Mouse (Mus musculus): ENCODE measurements at regions not wholly inside any gene's neighbourhood (a gene's known extent, or its start where the extent isn't known, plus 50 kb on each side); places are given as distances from the start of the nearest gene placed in this dataset.

DNA sequence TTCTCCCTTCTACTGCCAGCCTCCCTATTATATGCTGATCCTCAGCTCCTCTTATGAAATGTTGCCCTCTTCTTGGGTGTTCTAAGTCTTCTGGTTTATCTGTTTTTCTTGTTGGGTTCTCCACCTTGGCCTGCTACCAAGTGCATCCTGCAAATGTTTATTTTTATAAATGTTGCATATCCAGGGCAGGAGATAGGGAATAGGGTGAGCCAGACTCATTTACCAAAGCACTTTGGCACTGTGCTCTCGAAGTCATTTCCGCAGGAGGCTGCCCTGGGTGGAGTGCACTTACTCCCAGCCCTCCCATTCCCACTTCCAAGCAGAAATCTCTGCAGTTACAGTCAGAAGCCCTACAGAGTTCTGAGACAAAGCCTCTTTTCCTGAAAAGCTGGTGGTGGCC lies 249.5 kb upstream of the Pappa start:
- ATAC-seq (ENCODE audit: insufficient number of reproducible peaks, insufficient read depth, low FRiP score, low read depth), result no peak

DNA sequence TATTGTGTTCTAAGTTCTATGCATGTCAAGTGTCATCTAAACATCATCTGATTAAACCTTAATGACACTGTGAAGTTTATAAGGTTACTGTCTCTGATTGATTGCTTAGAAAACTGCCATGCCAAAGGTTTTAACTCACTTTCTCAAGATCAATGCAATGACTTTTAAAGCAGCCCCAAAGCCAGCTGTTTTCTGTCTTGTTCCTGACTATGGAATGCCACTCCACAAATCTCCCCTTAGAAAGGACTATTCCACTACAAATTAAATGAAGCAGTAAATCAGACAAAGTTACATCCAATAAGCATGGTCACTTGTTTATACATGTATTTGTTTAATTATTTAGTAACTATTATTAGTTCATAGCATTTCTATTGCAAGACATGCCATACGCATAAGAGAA lies 247.1 kb upstream of the Pappa start:
- no peak overlapping the region for H3K4me2 ChIP-seq (ENCODE audit: low read length)
- no peak overlapping the region for H3K9ac ChIP-seq (ENCODE audit: low read length)
- ATAC-seq (ENCODE audit: insufficient number of reproducible peaks, insufficient read depth, low FRiP score, low read depth), result no peak
- no peaks in the 10 kb centered on the region for H3K36me3 ChIP-seq (ENCODE audit: control insufficient read depth, insufficient read depth, low read length)
- H3K9me3 ChIP-seq (ENCODE audit: control insufficient read depth, low read length), result no peaks in the 10 kb centered on the region
- WGBS, result 96% methylated on average over 1 of the region's 1 CpGs
- H3K27me3 ChIP-seq (ENCODE audit: control insufficient read depth, insufficient read depth, low read length), result no peaks in the 10 kb centered on the region
- no peaks in the 10 kb centered on the region for H3K4me1 ChIP-seq (ENCODE audit: control insufficient read depth in 2 of 2, insufficient read depth in 2 of 2, low read length in 2 of 2)
- H3K4me3 ChIP-seq (ENCODE audit: control insufficient read depth in 1 of 2, insufficient read depth in 1 of 2, low read depth in 1 of 2, low read length in 2 of 2), result no peak overlapping the region
- H3K27ac ChIP-seq (replicated peaks in 1 of 2; ENCODE audit: control insufficient read depth in 1 of 2, insufficient read depth in 1 of 2, low read depth in 2 of 2, low read length in 2 of 2), result no peak overlapping the region

More for the DNA sequence above, 249.5 kb upstream of the Pappa start:
- Histone ChIP-seq H3K9me3 (ENCODE audit: control insufficient read depth, low read length) (no peaks in the 10 kb centered on the region), H3K4me1 (ENCODE audit: control insufficient read depth in 2 of 2, insufficient read depth in 2 of 2, low read length in 2 of 2) (no peaks in the 10 kb centered on the region), H3K4me2 (ENCODE audit: low read length) (no peak overlapping the region), H3K9ac (ENCODE audit: low read length) (no peak overlapping the region), H3K27ac (replicated peaks in 1 of 2; ENCODE audit: control insufficient read depth in 1 of 2, insufficient read depth in 1 of 2, low read depth in 2 of 2, low read length in 2 of 2) (no peak overlapping the region), H3K36me3 (ENCODE audit: control insufficient read depth, insufficient read depth, low read length) (no peaks in the 10 kb centered on the region), H3K4me3 (ENCODE audit: control insufficient read depth in 1 of 2, insufficient read depth in 1 of 2, low read depth in 1 of 2, low read length in 2 of 2) (no peak overlapping the region), H3K27me3 (ENCODE audit: control insufficient read depth, insufficient read depth, low read length) (no peaks in the 10 kb centered on the region)
- 50% methylated on average over 2 of the region's 2 CpGs for WGBS

DNA sequence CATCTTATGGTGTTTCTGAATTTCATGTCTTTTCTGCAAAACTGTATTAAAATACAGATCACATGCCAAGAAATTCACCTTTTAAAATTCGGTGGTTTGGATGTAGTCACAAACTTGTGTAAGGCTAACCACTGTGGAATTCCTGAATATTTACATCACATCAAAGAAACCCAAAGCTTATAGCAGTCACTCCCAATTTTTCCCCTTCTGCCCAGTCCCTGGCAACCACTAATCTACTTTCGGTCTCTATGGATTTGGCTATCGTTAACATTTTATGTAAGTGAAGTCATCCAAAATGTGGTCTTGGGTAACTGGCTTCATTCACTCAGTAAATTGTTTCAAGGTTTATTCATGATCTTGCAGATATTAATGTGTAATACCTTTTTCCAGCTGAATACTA lies 226.0 kb upstream of the Pappa start:
- no peak for ATAC-seq (ENCODE audit: insufficient number of reproducible peaks, insufficient read depth, low FRiP score, low read depth)
- Histone ChIP-seq H3K9me3 (ENCODE audit: control insufficient read depth, low read length) (no peaks in the 10 kb centered on the region), H3K4me3 (ENCODE audit: control insufficient read depth in 1 of 2, insufficient read depth in 1 of 2, low read depth in 1 of 2, low read length in 2 of 2) (no peak overlapping the region), H3K36me3 (ENCODE audit: control insufficient read depth, insufficient read depth, low read length) (no peaks in the 10 kb centered on the region), H3K4me2 (ENCODE audit: low read length) (no peak overlapping the region), H3K4me1 (ENCODE audit: control insufficient read depth in 2 of 2, insufficient read depth in 2 of 2, low read length in 2 of 2) (no peaks in the 10 kb centered on the region), H3K27me3 (ENCODE audit: control insufficient read depth, insufficient read depth, low read length) (no peaks in the 10 kb centered on the region), H3K27ac (replicated peaks in 1 of 2; ENCODE audit: control insufficient read depth in 1 of 2, insufficient read depth in 1 of 2, low read depth in 2 of 2, low read length in 2 of 2) (no peak overlapping the region), H3K9ac (ENCODE audit: low read length) (no peak overlapping the region)
- WGBS, result 77% methylated on average over 3 of the region's 3 CpGs

DNA sequence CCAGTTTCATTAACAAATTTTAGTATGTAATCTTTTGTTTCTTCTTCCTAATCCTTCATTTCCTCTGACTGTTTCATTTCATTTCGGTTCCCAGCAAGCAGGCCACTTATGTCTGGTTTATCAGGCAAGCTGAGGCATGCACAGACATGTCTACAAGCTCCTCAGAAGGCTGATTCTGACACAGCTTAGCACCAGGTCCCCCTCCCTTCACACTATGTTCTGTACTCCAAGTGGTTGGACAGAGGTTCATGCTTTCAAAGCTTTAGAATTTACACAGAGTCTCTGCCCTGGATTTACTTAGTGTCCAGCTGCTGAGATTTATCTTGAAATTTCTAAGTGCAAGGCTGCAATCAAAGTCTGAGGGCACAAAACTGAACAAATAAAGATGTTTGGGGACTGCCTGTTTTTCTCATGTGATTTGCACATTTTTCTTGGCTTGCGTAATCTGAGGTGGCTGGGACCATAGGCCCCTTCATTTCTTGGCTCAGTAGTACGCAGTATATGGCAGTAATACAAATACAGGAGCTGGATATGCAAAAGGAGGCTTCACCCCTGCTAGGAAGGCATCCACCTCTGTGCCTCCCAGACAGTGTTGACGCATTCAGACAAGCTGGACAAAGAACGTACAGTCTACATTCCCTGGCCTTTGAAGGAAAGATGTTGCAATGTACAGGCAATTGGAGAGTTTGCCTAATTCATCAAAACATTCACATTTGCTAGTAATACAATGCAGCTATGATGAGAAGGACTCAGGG lies 222.7 kb upstream of the Pappa start:
- WGBS, result 49% methylated on average over 5 of the region's 5 CpGs

DNA sequence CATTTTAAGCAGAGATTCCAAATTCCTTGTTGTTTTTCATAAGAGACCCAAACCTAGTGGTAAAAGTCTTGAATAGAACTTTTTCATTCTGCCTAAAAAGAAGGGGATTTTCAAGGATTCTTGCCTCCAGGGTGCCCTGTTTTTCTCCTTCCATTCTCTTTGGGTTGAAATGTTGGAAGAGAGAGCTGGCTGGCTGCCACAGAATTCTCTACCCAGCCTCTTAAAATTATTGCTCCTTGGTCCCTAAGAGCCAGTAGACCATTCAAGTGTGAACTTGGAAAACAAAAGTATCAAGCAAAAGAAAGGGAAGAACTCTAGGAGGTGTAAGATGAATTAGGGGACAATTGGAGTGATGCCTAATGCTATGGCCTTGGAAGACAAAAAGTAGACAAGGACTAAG lies 200.2 kb upstream of the Pappa start:
- no peaks in the 10 kb centered on the region for H3K9me3 ChIP-seq (ENCODE audit: control insufficient read depth, low read length)
- no peaks in the 10 kb centered on the region for H3K4me1 ChIP-seq (ENCODE audit: control insufficient read depth in 2 of 2, insufficient read depth in 2 of 2, low read length in 2 of 2)
- no peak overlapping the region for H3K4me3 ChIP-seq (ENCODE audit: control insufficient read depth in 1 of 2, insufficient read depth in 1 of 2, low read depth in 1 of 2, low read length in 2 of 2)
- H3K9ac ChIP-seq (ENCODE audit: low read length), result no peak overlapping the region
- no peaks in the 10 kb centered on the region for H3K36me3 ChIP-seq (ENCODE audit: control insufficient read depth, insufficient read depth, low read length)
- ATAC-seq (ENCODE audit: insufficient number of reproducible peaks, insufficient read depth, low FRiP score, low read depth), result no peak
- H3K27ac ChIP-seq (replicated peaks in 1 of 2; ENCODE audit: control insufficient read depth in 1 of 2, insufficient read depth in 1 of 2, low read depth in 2 of 2, low read length in 2 of 2), result no peak overlapping the region
- no peaks in the 10 kb centered on the region for H3K27me3 ChIP-seq (ENCODE audit: control insufficient read depth, insufficient read depth, low read length)
- no peak overlapping the region for H3K4me2 ChIP-seq (ENCODE audit: low read length)

More for the DNA sequence above, 222.7 kb upstream of the Pappa start:
- ATAC-seq (ENCODE audit: insufficient number of reproducible peaks, insufficient read depth, low FRiP score, low read depth), result no peak
- Histone ChIP-seq H3K9me3 (ENCODE audit: control insufficient read depth, low read length) (no peaks in the 10 kb centered on the region), H3K9ac (ENCODE audit: low read length) (no peak overlapping the region), H3K36me3 (ENCODE audit: control insufficient read depth, insufficient read depth, low read length) (no peaks in the 10 kb centered on the region), H3K4me2 (ENCODE audit: low read length) (no peak overlapping the region), H3K4me1 (ENCODE audit: control insufficient read depth in 2 of 2, insufficient read depth in 2 of 2, low read length in 2 of 2) (no peaks in the 10 kb centered on the region), H3K27me3 (ENCODE audit: control insufficient read depth, insufficient read depth, low read length) (no peaks in the 10 kb centered on the region), H3K27ac (replicated peaks in 1 of 2; ENCODE audit: control insufficient read depth in 1 of 2, insufficient read depth in 1 of 2, low read depth in 2 of 2, low read length in 2 of 2) (0 out of 4 replicates have a peak overlapping the region, but pooled peaks of 1 of the 2 experiments have one; percentile 49), H3K4me3 (ENCODE audit: control insufficient read depth in 1 of 2, insufficient read depth in 1 of 2, low read depth in 1 of 2, low read length in 2 of 2) (no peak overlapping the region)

DNA sequence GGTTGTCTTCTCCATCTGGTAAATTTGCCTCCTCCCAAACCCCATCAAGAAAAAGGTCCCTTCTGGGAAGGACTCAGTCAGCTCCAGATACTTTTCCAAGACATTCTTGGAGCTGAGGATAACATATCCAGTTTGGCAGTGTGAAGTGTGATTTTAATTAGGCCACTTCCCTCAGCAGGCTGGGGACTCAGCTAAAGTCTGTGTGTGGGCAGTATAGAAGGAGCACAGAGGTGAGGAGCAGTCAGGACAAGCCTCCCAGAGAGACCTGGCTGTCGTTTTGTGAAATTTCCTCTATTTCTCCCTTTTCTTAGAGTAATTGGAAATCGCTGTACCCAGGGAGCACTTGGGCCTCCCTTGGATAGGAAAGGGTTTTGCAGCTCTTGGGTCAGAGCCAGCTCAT lies 195.4 kb upstream of the Pappa start:
- no peaks in the 10 kb centered on the region for H3K27me3 ChIP-seq (ENCODE audit: control insufficient read depth, insufficient read depth, low read length)
- no peak overlapping the region for H3K4me3 ChIP-seq (ENCODE audit: control insufficient read depth in 1 of 2, insufficient read depth in 1 of 2, low read depth in 1 of 2, low read length in 2 of 2)
- no peak overlapping the region for H3K4me2 ChIP-seq (ENCODE audit: low read length)
- no peak overlapping the region for H3K27ac ChIP-seq (replicated peaks in 1 of 2; ENCODE audit: control insufficient read depth in 1 of 2, insufficient read depth in 1 of 2, low read depth in 2 of 2, low read length in 2 of 2)
- 64% methylated on average over 2 of the region's 2 CpGs for WGBS
- no peaks in the 10 kb centered on the region for H3K36me3 ChIP-seq (ENCODE audit: control insufficient read depth, insufficient read depth, low read length)
- ATAC-seq (ENCODE audit: insufficient number of reproducible peaks, insufficient read depth, low FRiP score, low read depth), result no peak
- H3K9me3 ChIP-seq (ENCODE audit: control insufficient read depth, low read length), result no peaks in the 10 kb centered on the region
- H3K9ac ChIP-seq (ENCODE audit: low read length), result no peak overlapping the region
- no peaks in the 10 kb centered on the region for H3K4me1 ChIP-seq (ENCODE audit: control insufficient read depth in 2 of 2, insufficient read depth in 2 of 2, low read length in 2 of 2)

DNA sequence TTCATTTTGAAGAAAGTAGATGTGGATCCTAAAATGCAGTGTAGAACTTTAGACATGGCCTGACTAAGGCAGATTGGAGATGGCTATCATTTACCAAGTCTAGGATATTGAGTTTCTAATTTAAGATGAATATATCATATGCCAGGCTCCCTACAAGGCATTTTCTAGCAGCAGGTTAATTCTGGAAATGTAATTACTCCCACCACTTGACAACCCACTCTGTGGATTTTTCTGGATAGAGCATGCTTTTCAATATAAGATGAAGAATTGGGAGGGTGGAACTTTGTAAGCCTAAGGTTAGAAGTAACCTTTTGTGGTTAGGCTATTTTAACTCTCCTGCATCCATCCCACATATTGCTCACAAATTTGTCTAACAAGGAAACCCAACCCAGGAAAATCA lies 178.4 kb upstream of the Pappa start:
- ATAC-seq (ENCODE audit: insufficient number of reproducible peaks, insufficient read depth, low FRiP score, low read depth), result no peak
- Histone ChIP-seq H3K9me3 (ENCODE audit: control insufficient read depth, low read length) (no peaks in the 10 kb centered on the region), H3K4me2 (ENCODE audit: low read length) (no peak overlapping the region), H3K36me3 (ENCODE audit: control insufficient read depth, insufficient read depth, low read length) (no peaks in the 10 kb centered on the region), H3K4me3 (ENCODE audit: control insufficient read depth in 1 of 2, insufficient read depth in 1 of 2, low read depth in 1 of 2, low read length in 2 of 2) (no peak overlapping the region), H3K27me3 (ENCODE audit: control insufficient read depth, insufficient read depth, low read length) (no peaks in the 10 kb centered on the region), H3K9ac (ENCODE audit: low read length) (no peak overlapping the region), H3K27ac (replicated peaks in 1 of 2; ENCODE audit: control insufficient read depth in 1 of 2, insufficient read depth in 1 of 2, low read depth in 2 of 2, low read length in 2 of 2) (no peak overlapping the region), H3K4me1 (ENCODE audit: control insufficient read depth in 2 of 2, insufficient read depth in 2 of 2, low read length in 2 of 2) (no peaks in the 10 kb centered on the region)

DNA sequence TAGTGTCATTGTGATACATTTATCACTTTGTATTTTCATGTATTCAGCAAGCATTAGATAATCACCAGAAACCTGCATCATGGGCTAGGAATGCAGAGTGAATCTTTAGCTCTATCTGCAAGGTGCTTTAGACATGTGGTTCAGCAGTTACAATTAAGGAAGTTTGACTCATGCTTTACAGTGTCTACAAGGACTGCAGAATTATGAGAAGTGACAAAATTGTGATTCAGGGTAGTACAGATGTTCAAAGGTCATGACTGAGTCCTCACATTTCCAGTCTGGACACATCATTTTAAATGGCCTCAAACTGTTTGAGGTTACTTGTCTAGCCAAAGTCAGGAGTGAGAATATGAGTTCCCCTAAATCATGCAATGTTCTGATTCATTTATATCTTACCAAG lies 171.3 kb upstream of the Pappa start:
- no peak for ATAC-seq (ENCODE audit: insufficient number of reproducible peaks, insufficient read depth, low FRiP score, low read depth)
- H3K4me3 ChIP-seq (ENCODE audit: control insufficient read depth in 1 of 2, insufficient read depth in 1 of 2, low read depth in 1 of 2, low read length in 2 of 2), result no peak overlapping the region
- H3K27me3 ChIP-seq (ENCODE audit: control insufficient read depth, insufficient read depth, low read length), result no peaks in the 10 kb centered on the region
- no peaks in the 10 kb centered on the region for H3K9me3 ChIP-seq (ENCODE audit: control insufficient read depth, low read length)
- no peak overlapping the region for H3K4me2 ChIP-seq (ENCODE audit: low read length)
- no peaks in the 10 kb centered on the region for H3K36me3 ChIP-seq (ENCODE audit: control insufficient read depth, insufficient read depth, low read length)
- no peaks in the 10 kb centered on the region for H3K4me1 ChIP-seq (ENCODE audit: control insufficient read depth in 2 of 2, insufficient read depth in 2 of 2, low read length in 2 of 2)
- no peak overlapping the region for H3K9ac ChIP-seq (ENCODE audit: low read length)
- no peak overlapping the region for H3K27ac ChIP-seq (replicated peaks in 1 of 2; ENCODE audit: control insufficient read depth in 1 of 2, insufficient read depth in 1 of 2, low read depth in 2 of 2, low read length in 2 of 2)
